In genomic region chr11:60913301-60914196, GRCm38 (mm10) we compare ENCODE assay signal across 8 mouse cellular contexts. TPM values are rescaled to one million over a fixed set of nuclear protein-coding genes. Genes with fewer than 3 reads are reported as not detected.
A peak's percentile ranks its signal among the peaks of the same experiment; 100 is the strongest.
DNase-seq lines count a peak whose midpoint lies in the region; ATAC-seq and TF ChIP-seq lines count a peak whose summit lies in the region.

No protein-coding gene starts in this region.

- H3K4me3 ChIP-seq in erythroblast, embryonic 14.5 days (replicated peaks), result peak overlapping the region; percentile 86
- peak overlapping the region; percentile 83 for H3K4me3 ChIP-seq in heart, embryonic 13.5 days
- peak overlapping the region; percentile 91 for H3K4me3 ChIP-seq in kidney, postnatal 0 days (replicated peaks; ENCODE audit: low read depth, low read length)
- peak overlapping the region; percentile 90 for H3K4me3 ChIP-seq in liver, embryonic 11.5 days (ENCODE audit: low read depth, low read length)
- H3K4me3 ChIP-seq in myocyte, result peak overlapping the region; percentile 45

- ATAC-seq in heart, embryonic 13.5 days (ENCODE audit: extremely low read depth, insufficient number of reproducible peaks, low FRiP score, low TSS enrichment), result peak; percentile 83
- ATAC-seq in kidney, postnatal 0 days (replicated peaks; ENCODE audit: low FRiP score, low read depth), result peak; percentile 84
- peak; percentile 90 for ATAC-seq in liver, embryonic 11.5 days (replicated peaks; ENCODE audit: low FRiP score)

- H3K9ac ChIP-seq in heart, embryonic 13.5 days, result peak overlapping the region; percentile 91
- H3K9ac ChIP-seq in kidney, postnatal 0 days (ENCODE audit: low read depth, low read length), result peak overlapping the region; percentile 86
- H3K9ac ChIP-seq in liver, embryonic 11.5 days (ENCODE audit: low read depth, low read length), result peak overlapping the region; percentile 82

- peaks cover 10% of the 10 kb centered on the region for H3K79me2 ChIP-seq in myocyte (ENCODE audit: control insufficient read depth, insufficient read depth)

- TF ChIP-seq CTCF in kidney, postnatal 0 days (IDR thresholded peaks at IDR 0.05; ENCODE audit: low read depth), result no peak

- DNase-seq in CD4-positive, CD25-positive, alpha-beta regulatory T cell, adult 2 months (ENCODE audit: low read depth, low spot score), result peak; percentile 90
- peak; percentile 80 for DNase-seq in brain, embryonic 18.5 days (ENCODE audit: low read depth, low spot score)
- DNase-seq in kidney, postnatal 0 days (ENCODE audit: low spot score), result peak; percentile 94
- DNase-seq in liver, embryonic 11.5 days (ENCODE audit: low spot score), result peak; percentile 88
- peak; percentile 92 to 96 for DNase-seq in spleen, postnatal 4 days (ENCODE audit: low spot score in 2 of 2)

- peak overlapping the region; percentile 84 for H3K4me2 ChIP-seq in heart, embryonic 13.5 days
- H3K4me2 ChIP-seq in kidney, postnatal 0 days (ENCODE audit: low read length), result peak overlapping the region; percentile 89
- peak overlapping the region; percentile 96 for H3K4me2 ChIP-seq in liver, embryonic 11.5 days
- peak overlapping the region; percentile 98 for H3K4me2 ChIP-seq in myocyte (ENCODE audit: low read depth)

- WGBS in heart, embryonic 13.5 days, result under 1% methylated on average over 85 of the region's 86 CpGs
- under 1% methylated on average over 67 of the region's 86 CpGs for WGBS in kidney, postnatal 0 days
- WGBS in liver, embryonic 11.5 days, result 1% methylated on average over 81 of the region's 86 CpGs

- H3K27me3 ChIP-seq in erythroblast, embryonic 14.5 days (ENCODE audit: control insufficient read depth), result no peaks in the 10 kb centered on the region
- H3K27me3 ChIP-seq in heart, embryonic 13.5 days (replicated peaks), result no peaks in the 10 kb centered on the region
- no peaks in the 10 kb centered on the region for H3K27me3 ChIP-seq in kidney, postnatal 0 days (ENCODE audit: insufficient read depth, low read length)
- no peaks in the 10 kb centered on the region for H3K27me3 ChIP-seq in liver, embryonic 11.5 days (replicated peaks; ENCODE audit: control insufficient read depth, insufficient read depth, low read length)
- H3K27me3 ChIP-seq in myocyte (ENCODE audit: control insufficient read depth, insufficient read depth, insufficient read length), result no peaks in the 10 kb centered on the region

- peak overlapping the region; percentile 85 for H3K27ac ChIP-seq in heart, embryonic 13.5 days (replicated peaks)
- H3K27ac ChIP-seq in kidney, postnatal 0 days, result peak overlapping the region; percentile 58
- peak overlapping the region; percentile 14 for H3K27ac ChIP-seq in liver, embryonic 11.5 days (ENCODE audit: low read depth, low read length)

- peak overlapping the region; percentile 55 for H3ac ChIP-seq in myocyte (ENCODE audit: control insufficient read depth, insufficient read length)

- H3K4me1 ChIP-seq in erythroblast, embryonic 14.5 days (ENCODE audit: control insufficient read depth), result peaks cover 80% of the 10 kb centered on the region
- peaks cover 39% of the 10 kb centered on the region for H3K4me1 ChIP-seq in heart, embryonic 13.5 days
- peaks cover 17% of the 10 kb centered on the region; the same call in 1 of the 2 replicates for H3K4me1 ChIP-seq in kidney, postnatal 0 days (replicated peaks; ENCODE audit: insufficient read depth, low read length)
- peaks cover 13% of the 10 kb centered on the region for H3K4me1 ChIP-seq in liver, embryonic 11.5 days (replicated peaks; ENCODE audit: control insufficient read depth, insufficient read depth, low read length)

- TF ChIP-seq POLR2A in myocyte (IDR thresholded peaks at IDR 0.05; ENCODE audit: insufficient read length, low read depth), result peak; percentile 94

- H3K36me3 ChIP-seq in erythroblast, embryonic 14.5 days (ENCODE audit: control insufficient read depth), result peaks cover 34% of the 10 kb centered on the region
- no peaks in the 10 kb centered on the region for H3K36me3 ChIP-seq in heart, embryonic 13.5 days
- H3K36me3 ChIP-seq in kidney, postnatal 0 days (ENCODE audit: insufficient read depth, low read length), result no peaks in the 10 kb centered on the region
- H3K36me3 ChIP-seq in liver, embryonic 11.5 days (ENCODE audit: control insufficient read depth, insufficient read depth, low read length), result no peaks in the 10 kb centered on the region
- no peaks in the 10 kb centered on the region for H3K36me3 ChIP-seq in myocyte (ENCODE audit: control insufficient read depth, insufficient read depth)

- H3K9me3 ChIP-seq in erythroblast, embryonic 14.5 days (ENCODE audit: control insufficient read depth, low read length), result no peaks in the 10 kb centered on the region
- H3K9me3 ChIP-seq in heart, embryonic 13.5 days, result no peaks in the 10 kb centered on the region
- no peaks in the 10 kb centered on the region for H3K9me3 ChIP-seq in kidney, postnatal 0 days (replicated peaks; ENCODE audit: low read length)
- no peaks in the 10 kb centered on the region for H3K9me3 ChIP-seq in liver, embryonic 11.5 days (ENCODE audit: control insufficient read depth, low read length)

TF ChIP-seq in myocyte, 11 proteins besides CTCF, POLR2A, EP300 and RAD21:
- TF ChIP-seq CEBPB (IDR thresholded peaks at IDR 0.05; ENCODE audit: insufficient read depth, poor library complexity, severe bottlenecking), result 0 out of 2 replicates have a peak, but pooled peaks have one; percentile 66
- TF ChIP-seq E2F4 (IDR thresholded peaks at IDR 0.05; ENCODE audit: insufficient read depth), result no peak
- TF ChIP-seq MAX (IDR thresholded peaks at IDR 0.05; ENCODE audit: low read depth), result no peak
- no peak for TF ChIP-seq TCF12 (IDR thresholded peaks at IDR 0.05; ENCODE audit: insufficient read depth, poor library complexity, severe bottlenecking)
- peak; percentile 96 for TF ChIP-seq USF1 (IDR thresholded peaks at IDR 0.05; ENCODE audit: low read depth)
- TF ChIP-seq SRF (IDR thresholded peaks at IDR 0.05; ENCODE audit: control insufficient read depth, insufficient read length, low read depth), result no peak
- TF ChIP-seq MYOD1 (IDR thresholded peaks at IDR 0.05; ENCODE audit: control insufficient read depth in 1 of 3, insufficient read length in 2 of 3, low read depth in 2 of 3), result peak in 1 of 3 experiments; percentile 20
- TF ChIP-seq MYOG (IDR thresholded peaks at IDR 0.05; ENCODE audit: control insufficient read depth in 1 of 3, insufficient read depth in 1 of 3, insufficient read length in 2 of 3, low read depth in 2 of 3), result peak in 1 of 3 experiments; percentile 7
- TF ChIP-seq REST (IDR thresholded peaks at IDR 0.05; ENCODE audit: insufficient read depth, insufficient read length), result no peak
- peak; percentile 85 for TF ChIP-seq POLR2AphosphoS2 (IDR thresholded peaks at IDR 0.05; ENCODE audit: insufficient read length, low read depth)

RNA-seq across cellular contexts. Expression of gene Natd1, which starts 1.0 kb away (rescaled TPM):
- 15.0 and 24.8 TPM in 2 replicates for polyA plus RNA-seq in erythroblast, embryonic 14.5 days (2012)
- polyA plus RNA-seq in heart, embryonic 13.5 days (2015; fragmentation: Nextera tagmentation; extraction: Ambion mirVana), result 19.8 and 23.4 TPM in 2 replicates
- 20.7 and 21.1 TPM in 2 replicates for polyA plus RNA-seq in kidney, postnatal 0 days (2015; fragmentation: Nextera tagmentation; extraction: Ambion mirVana)
- polyA plus RNA-seq in liver, embryonic 11.5 days (2014; fragmentation: Nextera tagmentation; extraction: Ambion mirVana), result 11.2 and 13.3 TPM in 2 replicates
- 20.0 TPM for polyA plus RNA-seq in myocyte (2012; fragmentation: generic; extraction: Trizol)

RNA-seq across cellular contexts. Expression of gene Map2k3, which starts 18.3 kb away (rescaled TPM):
- polyA plus RNA-seq in erythroblast, embryonic 14.5 days (2012), result 59.8 and 102 TPM in 2 replicates
- polyA plus RNA-seq in heart, embryonic 13.5 days (2015; fragmentation: Nextera tagmentation; extraction: Ambion mirVana), result 73.6 and 78.1 TPM in 2 replicates
- 83.5 and 90.1 TPM in 2 replicates for polyA plus RNA-seq in kidney, postnatal 0 days (2015; fragmentation: Nextera tagmentation; extraction: Ambion mirVana)
- polyA plus RNA-seq in liver, embryonic 11.5 days (2014; fragmentation: Nextera tagmentation; extraction: Ambion mirVana), result 132 and 136 TPM in 2 replicates
- 68.5 TPM for polyA plus RNA-seq in myocyte (2012; fragmentation: generic; extraction: Trizol)

RNA-seq across cellular contexts. Expression of gene Tmem11, which starts 34.5 kb away (rescaled TPM):
- polyA plus RNA-seq in erythroblast, embryonic 14.5 days (2012), result 1.3 and 1.8 TPM in 2 replicates
- polyA plus RNA-seq in heart, embryonic 13.5 days (2015; fragmentation: Nextera tagmentation; extraction: Ambion mirVana), result 60.6 and 68.6 TPM in 2 replicates
- polyA plus RNA-seq in kidney, postnatal 0 days (2015; fragmentation: Nextera tagmentation; extraction: Ambion mirVana), result 55.9 and 57.8 TPM in 2 replicates
- 63.8 and 64.1 TPM in 2 replicates for polyA plus RNA-seq in liver, embryonic 11.5 days (2014; fragmentation: Nextera tagmentation; extraction: Ambion mirVana)
- polyA plus RNA-seq in myocyte (2012; fragmentation: generic; extraction: Trizol), result 68.7 TPM

Comparison
In these comparisons a context has a peak if more than half of its experiments do, and no peak if none do; other contexts are left out.
1. Peak in every context shown above with its lines: DNase-seq, ATAC-seq, H3K4me3 ChIP-seq and H3K27ac ChIP-seq.
2. H3K27ac ChIP-seq: peak in every context shown above with its lines; median percentile 85 in heart, embryonic 13.5 days; 58 in kidney, postnatal 0 days; 14 in liver, embryonic 11.5 days.
3. RNA of gene Tmem11, which starts 34.5 kb away (polyA plus RNA-seq): 68.7 TPM in myocyte (single experiment), 63.8 to 64.1 TPM in liver, embryonic 11.5 days, 60.6 to 68.6 TPM in heart, embryonic 13.5 days and 55.9 to 57.8 TPM in kidney, postnatal 0 days; 1.3 to 1.8 TPM in erythroblast, embryonic 14.5 days; every median in the first group is over 10 times any median in the second.